Mouse (Mus musculus): ENCODE results near the gene Kcnq1. TPM values are rescaled to one million over a fixed set of nuclear protein-coding genes. Genes with fewer than 3 reads are reported as not detected.

Gene Kcnq1
- polyA plus RNA-seq, 1 experiment from 2014 or later: 0.05 TPM

DNA sequence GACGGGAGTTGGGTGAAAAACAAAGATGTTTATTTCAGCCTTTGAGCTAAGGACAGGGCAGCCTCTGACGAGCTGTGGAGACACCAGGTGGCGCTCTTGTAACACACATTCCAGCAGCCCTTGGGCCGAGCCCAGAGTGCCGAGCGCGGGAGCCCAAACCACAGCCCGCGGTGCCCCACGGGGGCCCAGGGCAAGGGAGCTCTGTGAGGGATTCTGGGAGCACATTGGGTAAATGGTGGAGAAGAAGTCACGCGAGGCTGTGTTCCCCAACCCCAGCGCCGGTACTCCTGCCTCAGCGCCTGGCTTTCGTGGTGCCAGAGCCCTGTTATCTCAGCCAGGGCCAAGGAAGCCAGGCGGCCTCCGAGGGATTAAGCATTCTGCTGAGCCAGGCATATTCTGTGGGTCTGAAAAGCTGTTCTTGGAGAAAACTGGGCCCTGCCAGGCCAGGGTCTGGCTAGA, 47.8 kb downstream of the Kcnq1 start:
- ATAC-seq: peak; percentile 78
- no peaks in the 10 kb centered on the region for H3K27me3 ChIP-seq
- POLR2A ChIA-PET: interaction anchor here (0.6 to 2.2 kb wide), 2 partner anchors 204 to 313 kb away, joined by 3 to 8 read pairs; no protein-coding TSS in a partner anchor
- peak; percentile 12 for DNase-seq (ENCODE audit: low read depth, low spot score)
- CTCF ChIA-PET: interaction anchor here (0.8 to 9.8 kb wide), 9 partner anchors 15 to 320 kb away, joined by 3 to 209 read pairs (median 3); partner anchors contain the start of gene Slc22a18
- in situ Hi-C loops (cut with MboI; ENCODE audit: low pct_unique_long_range_greater_than_20kb): loop anchor here (5.0 kb wide), 2 partner anchors 313 to 608 kb away; no protein-coding TSS in a partner anchor
- TF ChIP-seq CTCF (IDR thresholded peaks at IDR 0.05): peak; percentile 98

GRCm38 (mm10) chr7:143154458-143154871, 48.3 kb downstream of the Kcnq1 start:
- ATAC-seq (peak; percentile 48), DNase-seq (ENCODE audit: low read depth, low spot score) (peak; percentile 13)
- TF ChIP-seq CTCF (IDR thresholded peaks at IDR 0.05): no peak
- POLR2A ChIA-PET: interaction anchor here (0.6 to 2.2 kb wide), 2 partner anchors 203 to 312 kb away, joined by 3 to 8 read pairs; no protein-coding TSS in a partner anchor
- in situ Hi-C loops (cut with MboI; ENCODE audit: low pct_unique_long_range_greater_than_20kb): loop anchor here (5.0 kb wide), 2 partner anchors 313 to 608 kb away; no protein-coding TSS in a partner anchor
- CTCF ChIA-PET: interaction anchor here (0.8 to 9.8 kb wide), 7 partner anchors 15 to 319 kb away, joined by 3 to 209 read pairs (median 3); partner anchors contain the start of gene Slc22a18
- no peaks in the 10 kb centered on the region for H3K27me3 ChIP-seq

- ATAC-seq: no peak
- no peak for TF ChIP-seq CTCF (IDR thresholded peaks at IDR 0.05)
- ChIA-PET POLR2A (interaction anchor here (2.2 kb wide), 1 partner anchor 311 kb away, joined by 8 read pairs; no protein-coding TSS in a partner anchor), CTCF (interaction anchor here (1.1 to 9.8 kb wide), 2 partner anchors 16 to 312 kb away, joined by 3 to 209 read pairs; no protein-coding TSS in a partner anchor)
- DNase-seq (ENCODE audit: low read depth, low spot score): no peak
- no peaks in the 10 kb centered on the region for H3K27me3 ChIP-seq
- in situ Hi-C loops (cut with MboI; ENCODE audit: low pct_unique_long_range_greater_than_20kb): no loop called here
These were observed 49.1 kb downstream of the Kcnq1 start for GRCm38 (mm10) chr7:143155257-143155656.

DNA sequence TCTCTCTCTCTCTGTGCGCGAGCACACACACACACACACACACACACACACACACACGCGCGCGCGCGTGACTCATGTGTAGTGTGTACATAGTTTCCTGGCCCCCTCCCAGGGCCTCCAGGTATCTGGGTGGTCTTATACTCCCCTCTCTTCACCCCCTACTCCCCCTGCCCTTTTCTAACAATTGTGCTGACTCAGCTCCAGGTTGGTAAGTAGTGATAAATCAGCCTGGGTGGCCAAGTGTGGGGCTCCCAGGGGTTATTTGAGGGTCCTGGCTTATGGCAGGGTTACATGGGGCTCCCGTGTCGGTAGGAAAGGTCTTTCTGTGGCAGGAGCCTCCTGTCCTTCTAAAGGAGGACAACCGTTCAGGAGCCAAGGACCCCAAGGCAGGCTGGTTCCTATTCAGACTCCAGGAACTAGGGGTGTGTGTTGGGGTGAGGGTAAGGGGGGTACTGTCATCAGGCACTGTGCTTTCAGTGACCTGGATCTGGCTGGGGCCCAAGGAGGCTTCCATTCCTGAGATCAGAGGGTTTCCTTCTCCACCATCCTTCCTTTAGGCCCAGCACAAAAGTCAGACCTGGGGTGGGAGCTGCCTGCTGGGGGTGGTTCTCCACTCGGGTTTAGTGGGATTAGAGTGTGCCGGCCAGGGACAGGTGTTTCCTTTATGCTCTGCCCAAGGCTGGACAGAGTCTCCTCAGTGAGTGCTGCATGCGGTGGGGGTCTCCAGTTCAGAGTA, 52.7 kb downstream of the Kcnq1 start:
- no peak for ATAC-seq
- POLR2A ChIA-PET: interaction anchor here (0.6 kb wide), 3 partner anchors 284 to 412 kb away, joined by 3 to 5 read pairs (median 4); no protein-coding TSS in a partner anchor
- CTCF ChIA-PET: no interaction called here
- no peak for TF ChIP-seq CTCF (IDR thresholded peaks at IDR 0.05)
- no peak for DNase-seq (ENCODE audit: low read depth, low spot score)
- H3K27me3 ChIP-seq: no peaks in the 10 kb centered on the region
- in situ Hi-C loops (cut with MboI; ENCODE audit: low pct_unique_long_range_greater_than_20kb): no loop called here

DNA sequence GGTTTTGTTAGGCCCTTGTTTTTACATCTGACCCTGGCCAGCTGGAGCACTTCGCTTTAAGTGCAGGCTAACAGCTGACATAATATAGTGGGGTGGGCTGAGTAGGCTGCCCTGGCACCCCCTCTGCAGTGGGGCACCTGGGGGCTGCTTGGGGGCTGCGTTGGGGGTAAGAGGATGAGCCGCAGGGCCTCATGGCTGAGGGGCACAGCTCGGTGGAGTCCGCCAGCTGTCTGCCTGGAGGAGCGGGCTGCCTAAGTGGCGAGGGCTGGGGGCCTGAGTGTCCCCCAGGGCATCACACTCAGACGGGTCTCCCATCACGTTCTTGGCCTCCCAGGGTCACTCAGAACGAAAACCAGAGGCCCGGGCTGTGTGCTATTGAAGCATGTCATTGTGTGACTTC, 53.3 kb downstream of the Kcnq1 start:
- no peak for TF ChIP-seq CTCF (IDR thresholded peaks at IDR 0.05)
- POLR2A ChIA-PET: interaction anchor here (0.6 kb wide), 1 partner anchor 348 kb away, joined by 4 read pairs; no protein-coding TSS in a partner anchor
- no peaks in the 10 kb centered on the region for H3K27me3 ChIP-seq
- DNase-seq (ENCODE audit: low read depth, low spot score): no peak
- CTCF ChIA-PET: no interaction called here
- no peak for ATAC-seq
- in situ Hi-C loops (cut with MboI; ENCODE audit: low pct_unique_long_range_greater_than_20kb): no loop called here

DNA sequence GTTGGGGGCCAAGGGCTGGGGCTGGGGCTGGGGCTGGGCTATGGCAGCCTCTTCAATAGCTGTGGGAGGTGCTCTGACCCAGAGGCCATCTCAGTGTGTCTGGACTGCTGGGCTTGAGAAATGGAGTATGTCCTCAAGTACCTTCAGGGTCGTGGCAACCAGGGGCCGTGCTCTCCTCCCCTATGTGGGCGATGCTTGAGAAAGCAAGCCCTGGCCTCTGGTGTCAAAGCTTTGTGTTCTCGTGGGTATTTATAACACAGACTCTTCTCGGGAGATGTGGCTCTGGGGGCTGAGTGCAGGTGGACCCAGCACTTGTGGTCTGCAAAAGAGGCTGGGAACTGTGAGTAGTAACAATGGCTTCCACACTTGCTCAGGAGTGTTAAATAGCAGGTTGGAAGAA, 53.9 kb downstream of the Kcnq1 start:
- in situ Hi-C loops (cut with MboI; ENCODE audit: low pct_unique_long_range_greater_than_20kb): no loop called here
- TF ChIP-seq CTCF (IDR thresholded peaks at IDR 0.05): no peak
- DNase-seq (ENCODE audit: low read depth, low spot score) (no peak), ATAC-seq (no peak)
- POLR2A ChIA-PET: no interaction called here
- no peaks in the 10 kb centered on the region for H3K27me3 ChIP-seq
- CTCF ChIA-PET: no interaction called here

DNA sequence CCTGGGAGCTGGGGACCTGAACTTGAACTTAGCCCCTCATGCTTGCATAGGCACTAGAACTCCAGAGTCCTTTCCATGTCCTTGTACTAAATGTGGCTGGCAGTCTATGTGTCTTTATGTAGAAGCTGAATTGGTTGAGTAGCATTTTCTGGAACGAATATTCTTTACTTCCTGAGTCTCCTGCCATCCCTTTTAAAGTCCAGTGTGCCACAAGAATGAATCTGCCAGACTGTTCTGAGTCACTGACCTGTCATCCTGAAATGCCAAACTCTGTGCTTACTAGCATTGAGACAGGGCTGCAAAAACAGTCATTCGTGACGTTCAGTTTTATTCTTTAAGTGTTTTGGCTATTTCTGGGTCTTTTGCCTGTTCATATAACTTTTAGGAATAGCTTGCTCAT, 55.9 kb downstream of the Kcnq1 start:
- POLR2A ChIA-PET: no interaction called here
- no peaks in the 10 kb centered on the region for H3K27me3 ChIP-seq
- in situ Hi-C loops (cut with MboI; ENCODE audit: low pct_unique_long_range_greater_than_20kb): no loop called here
- no peak for TF ChIP-seq CTCF (IDR thresholded peaks at IDR 0.05)
- no peak for DNase-seq (ENCODE audit: low read depth, low spot score)
- CTCF ChIA-PET: interaction anchor here (0.9 to 1.7 kb wide), 2 partner anchors 302 to 304 kb away, joined by 3 to 4 read pairs; no protein-coding TSS in a partner anchor
- ATAC-seq: no peak

DNA sequence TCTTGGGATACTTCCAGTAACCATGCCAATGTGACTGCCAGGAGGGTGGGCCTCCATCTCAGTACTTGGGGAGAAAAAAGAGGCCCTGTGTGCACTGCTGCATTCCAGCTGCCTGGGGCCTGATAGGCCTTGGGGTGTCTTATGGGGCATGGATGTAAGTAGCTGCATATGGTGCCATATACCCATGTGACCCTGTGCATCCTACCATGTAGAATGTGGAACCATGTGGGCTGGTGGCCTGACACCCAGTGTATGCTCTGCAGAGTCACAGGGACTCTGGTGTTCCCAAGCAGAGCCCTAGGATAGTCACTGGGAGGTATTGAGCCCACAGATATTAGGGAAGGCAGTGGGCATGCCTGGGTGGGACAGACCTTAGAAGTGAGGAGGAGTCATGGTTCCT, 57.9 kb downstream of the Kcnq1 start:
- DNase-seq (ENCODE audit: low read depth, low spot score): no peak
- in situ Hi-C loops (cut with MboI; ENCODE audit: low pct_unique_long_range_greater_than_20kb): no loop called here
- ATAC-seq: no peak
- ChIA-PET CTCF (no interaction called here), POLR2A (no interaction called here)
- no peak for TF ChIP-seq CTCF (IDR thresholded peaks at IDR 0.05)
- H3K27me3 ChIP-seq: no peaks in the 10 kb centered on the region

GRCm38 (mm10) chr7:143165687-143166265, 59.6 kb downstream of the Kcnq1 start:
- H3K27me3 ChIP-seq: no peaks in the 10 kb centered on the region
- in situ Hi-C loops (cut with MboI; ENCODE audit: low pct_unique_long_range_greater_than_20kb): no loop called here
- CTCF ChIA-PET: interaction anchor here (0.7 kb wide), 1 partner anchor 18 kb away, joined by 3 read pairs; no protein-coding TSS in a partner anchor
- POLR2A ChIA-PET: no interaction called here
- ATAC-seq (no peak), DNase-seq (ENCODE audit: low read depth, low spot score) (no peak)
- no peak for TF ChIP-seq CTCF (IDR thresholded peaks at IDR 0.05)

DNA sequence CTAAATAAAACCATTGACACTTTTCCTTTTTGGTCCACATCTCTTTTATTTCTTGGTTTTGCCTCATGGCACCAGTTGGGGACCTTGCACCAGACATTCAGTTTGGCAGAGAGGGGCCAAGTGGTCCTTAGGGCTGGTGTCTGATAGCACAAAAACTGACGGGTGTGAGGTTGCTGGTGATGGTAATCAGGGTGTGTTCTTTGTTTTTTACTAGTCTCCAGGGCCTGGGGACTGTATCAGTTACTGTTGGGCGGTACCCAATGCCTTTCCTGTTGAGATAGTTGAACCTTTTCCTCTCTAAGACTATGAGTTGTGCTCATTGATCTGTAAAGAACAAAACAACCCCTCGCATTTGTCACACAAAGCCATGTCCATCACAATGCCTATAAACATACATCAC, 61.1 kb downstream of the Kcnq1 start:
- no peak for DNase-seq (ENCODE audit: low read depth, low spot score)
- TF ChIP-seq CTCF (IDR thresholded peaks at IDR 0.05): no peak
- no peaks in the 10 kb centered on the region for H3K27me3 ChIP-seq
- no peak for ATAC-seq
- ChIA-PET POLR2A (no interaction called here), CTCF (no interaction called here)
- in situ Hi-C loops (cut with MboI; ENCODE audit: low pct_unique_long_range_greater_than_20kb): no loop called here

GRCm38 (mm10) chr7:143169371-143169770, 63.2 kb downstream of the Kcnq1 start:
- CTCF ChIA-PET: no interaction called here
- POLR2A ChIA-PET: no interaction called here
- TF ChIP-seq CTCF (IDR thresholded peaks at IDR 0.05): no peak
- H3K27me3 ChIP-seq: no peaks in the 10 kb centered on the region
- in situ Hi-C loops (cut with MboI; ENCODE audit: low pct_unique_long_range_greater_than_20kb): no loop called here
- DNase-seq (ENCODE audit: low read depth, low spot score): no peak
- no peak for ATAC-seq

All from Patski (cell line).